Mouse (Mus musculus) forebrain, embryonic 14.5 days (tissue): Measurements from ENCODE around the gene Rnf113a2. TPM values are rescaled to one million over a fixed set of nuclear protein-coding genes. Genes with fewer than 3 reads are reported as not detected.

Source experiments
- ATAC-seq: fragments of 200-750 bp; cut with Nextera tagmentation; 2 replicates; pipeline ENCODE4 v1.8.0; 2017; ENCODE audit warnings: mild to moderate bottlenecking, moderate library complexity
- DNase-seq: peaks from one replicate; pipeline ENCODE4 v3.0.0-alpha.2; 2015; ENCODE audit warnings: low spot score
- H3K27ac ChIP-seq: fragments of 300-500 bp; sonication (generic); 2 replicates; pipeline ENCODE4 v1.5.1; 2014; ENCODE audit warnings: low read depth, mild to moderate bottlenecking, control low read depth, low read length, moderate library complexity
- H3K27me3 ChIP-seq: fragments of 300-500 bp; sonication (generic); replicated peaks from 2 replicates; pipeline ENCODE4 v1.6.1; 2014; ENCODE audit warnings: low read length, control low read depth, mixed read lengths; ENCODE audit not compliant: control insufficient read depth, insufficient read depth
- H3K36me3 ChIP-seq: fragments of 300-500 bp; sonication (generic); 2 replicates; pipeline ENCODE4 v1.6.1; 2014; ENCODE audit warnings: low read length, control low read depth; ENCODE audit not compliant: control insufficient read depth, insufficient read depth
- H3K4me1 ChIP-seq: fragments of 300-500 bp; sonication (generic); 2 replicates; pipeline ENCODE4 v1.6.1; 2014; ENCODE audit warnings: antibody characterized with exemption, low read length, control low read depth; ENCODE audit not compliant: control insufficient read depth, insufficient read depth
- H3K4me2 ChIP-seq: fragments of 300-500 bp; sonication (generic); 2 replicates; pipeline ENCODE4 v1.6.1; 2014; ENCODE audit warnings: mild to moderate bottlenecking, control low read depth, low read length
- H3K4me3 ChIP-seq: fragments of 300-500 bp; sonication (generic); 2 replicates; pipeline ENCODE4 v1.5.1; 2014; ENCODE audit warnings: low read depth, low read length, control low read depth
- H3K9ac ChIP-seq: fragments of 300-500 bp; sonication (generic); 2 replicates; pipeline ENCODE4 v1.6.1; 2014; ENCODE audit warnings: mild to moderate bottlenecking, low read length, control low read depth, moderate library complexity
- H3K9me3 ChIP-seq: fragments of 300-500 bp; sonication (generic); replicated peaks from 2 replicates; pipeline ENCODE4 v1.6.1; 2016; ENCODE audit warnings: low read length, control low read depth, mixed read lengths; ENCODE audit not compliant: control insufficient read depth
- WGBS: fragments of 180-500 bp; shearing (Covaris S2); extraction: QIAGEN DNeasy Blood & Tissue Kit; methylation state at CpG from one replicate; pipeline ENCODE4 v1.1.7; 2014; 5-methylcytosine and 5-hydroxymethylcytosine counted together
- polyA plus RNA-seq: library from polyadenylated mRNA; unstranded; fragments of >200 nt; fragmentation: Nextera tagmentation; extraction: Ambion mirVana; gene quantifications from 2 replicates; pipeline ENCODE4 v1.2.1, GENCODE M21; 2014

The Rnf113a2 gene
- polyA plus RNA-seq, 1 experiment from 2014 or later = 30.4 TPM

GRCm38 (mm10) chr12:84400653-84401052 lies 16.3 kb upstream of the Rnf113a2 start:
- Histone ChIP-seq H3K4me2 (no peak overlapping the region), H3K27ac (no peak overlapping the region), H3K4me1 (no peaks in the 10 kb centered on the region), H3K9me3 (no peaks in the 10 kb centered on the region), H3K9ac (no peak overlapping the region), H3K4me3 (no peak overlapping the region), H3K27me3 (no peaks in the 10 kb centered on the region), H3K36me3 (no peaks in the 10 kb centered on the region)
- DNase-seq = no peak
- WGBS = 74% methylated on average over 3 of the region's 3 CpGs
- ATAC-seq = no peak

- ATAC-seq (no peak), DNase-seq (no peak)
- WGBS = 84% methylated on average over 9 of the region's 9 CpGs
- Histone ChIP-seq H3K9ac (no peak overlapping the region), H3K27me3 (no peaks in the 10 kb centered on the region), H3K27ac (no peak overlapping the region), H3K4me1 (no peaks in the 10 kb centered on the region), H3K4me3 (no peak overlapping the region), H3K36me3 (no peaks in the 10 kb centered on the region), H3K4me2 (no peak overlapping the region), H3K9me3 (no peaks in the 10 kb centered on the region)
Measured at GRCm38 (mm10) chr12:84402923-84403322, 14.1 kb upstream of the Rnf113a2 start.

DNA sequence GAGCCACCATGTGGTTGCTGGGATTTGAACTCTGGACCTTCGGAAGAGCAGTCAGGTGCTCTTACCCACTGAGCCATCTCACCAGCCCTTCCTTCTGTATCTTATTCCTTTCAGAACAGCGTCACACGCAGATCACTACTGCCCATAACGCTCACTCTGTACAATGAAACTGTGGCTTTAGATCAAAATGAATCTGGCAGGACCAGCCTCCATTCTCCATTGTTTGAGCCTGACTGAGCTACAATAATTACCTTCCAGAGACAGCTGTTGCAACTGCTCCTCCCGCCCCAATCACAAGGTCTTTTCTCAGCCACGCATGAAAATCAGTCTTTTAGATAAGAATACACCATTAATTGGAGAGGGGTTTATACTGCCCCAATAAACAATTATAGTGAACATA lies 12.5 kb upstream of the Rnf113a2 start:
- no peak for ATAC-seq
- 48% methylated on average over 6 of the region's 6 CpGs for WGBS
- H3K4me1 ChIP-seq = no peaks in the 10 kb centered on the region
- no peak overlapping the region for H3K27ac ChIP-seq
- no peak overlapping the region for H3K9ac ChIP-seq
- no peak overlapping the region for H3K4me2 ChIP-seq
- H3K36me3 ChIP-seq = no peaks in the 10 kb centered on the region
- H3K9me3 ChIP-seq = no peaks in the 10 kb centered on the region
- peak; percentile 5 for DNase-seq
- H3K4me3 ChIP-seq = no peak overlapping the region
- no peaks in the 10 kb centered on the region for H3K27me3 ChIP-seq

DNA sequence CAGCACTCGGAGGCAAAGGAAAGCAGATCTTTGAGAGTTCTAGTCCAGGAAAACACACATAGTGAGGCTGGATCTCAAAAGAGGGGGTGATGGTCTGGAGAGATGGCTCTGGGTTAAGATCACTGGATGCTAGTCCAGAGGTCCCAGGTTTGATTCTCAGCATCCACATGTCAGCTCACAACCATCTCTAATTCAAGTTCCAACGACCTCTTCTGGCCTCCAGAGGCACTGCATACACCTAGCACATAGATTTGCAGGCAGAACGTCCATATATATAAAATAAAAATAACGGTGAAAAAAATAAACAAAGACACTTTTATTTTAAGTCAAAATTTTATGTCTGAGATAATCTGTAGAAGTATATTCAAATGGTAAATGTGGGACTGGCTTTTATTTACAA lies 9.7 kb upstream of the Rnf113a2 start:
- H3K4me3 ChIP-seq = no peak overlapping the region
- H3K27me3 ChIP-seq = no peaks in the 10 kb centered on the region
- H3K9me3 ChIP-seq = no peaks in the 10 kb centered on the region
- no peaks in the 10 kb centered on the region for H3K4me1 ChIP-seq
- WGBS = 59% methylated on average over 4 of the region's 4 CpGs
- no peak overlapping the region for H3K9ac ChIP-seq
- no peak overlapping the region for H3K27ac ChIP-seq
- no peak for DNase-seq
- ATAC-seq = no peak
- H3K36me3 ChIP-seq = no peaks in the 10 kb centered on the region
- no peak overlapping the region for H3K4me2 ChIP-seq

GRCm38 (mm10) chr12:84407874-84408818 lies 8.8 kb upstream of the Rnf113a2 start:
- peak; percentile 39 for DNase-seq
- Histone ChIP-seq H3K4me2 (peak overlapping the region; percentile 93), H3K4me3 (peak overlapping the region; percentile 75), H3K36me3 (no peaks in the 10 kb centered on the region), H3K9ac (peak overlapping the region; percentile 83), H3K27ac (peak overlapping the region; percentile 71), H3K4me1 (no peaks in the 10 kb centered on the region), H3K9me3 (no peaks in the 10 kb centered on the region), H3K27me3 (no peaks in the 10 kb centered on the region)
- ATAC-seq = peak; percentile 79
- 1% methylated on average over 49 of the region's 52 CpGs for WGBS

GRCm38 (mm10) chr12:84408819-84409507 lies 8.0 kb upstream of the Rnf113a2 start, which contains the start of the genes Entpd5 and Bbof1:
Entpd5 (minus strand) TSS chr12:84409029.
Bbof1 (plus strand) TSS chr12:84409071.
- ATAC-seq = peak; percentile 95

DNA sequence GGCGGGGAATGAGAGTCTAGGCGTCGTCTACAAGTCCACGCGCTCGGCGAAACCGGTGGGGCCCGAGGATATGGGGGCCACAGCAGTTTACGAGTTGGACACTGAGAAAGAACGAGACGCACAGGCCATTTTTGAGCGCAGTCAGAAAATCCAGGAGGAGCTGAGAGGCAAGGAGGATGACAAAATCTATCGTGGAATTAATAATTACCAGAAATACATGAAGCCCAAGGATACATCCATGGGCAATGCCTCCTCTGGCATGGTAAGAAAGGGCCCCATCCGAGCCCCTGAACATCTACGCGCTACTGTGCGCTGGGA lies 568 bp downstream of the Rnf113a2 start:
- peaks cover 4% of the 10 kb centered on the region for H3K4me1 ChIP-seq
- no peak for DNase-seq
- H3K27ac ChIP-seq = peak overlapping the region; percentile 56; the same call in 1 of the 2 replicates
- peak overlapping the region; percentile 64 for H3K9ac ChIP-seq
- peak overlapping the region; percentile 52 for H3K4me3 ChIP-seq
- 0 out of 2 replicates have a peak, but pooled peaks have one; percentile 6 for ATAC-seq
- no peaks in the 10 kb centered on the region for H3K36me3 ChIP-seq
- H3K27me3 ChIP-seq = no peaks in the 10 kb centered on the region
- 42% methylated on average over 18 of the region's 18 CpGs for WGBS
- H3K4me2 ChIP-seq = peak overlapping the region; percentile 63
- H3K9me3 ChIP-seq = no peaks in the 10 kb centered on the region; the same call in 1 of the 2 replicates

More at GRCm38 (mm10) chr12:84408819-84409507, 8.0 kb upstream of the Rnf113a2 start, which contains the start of the genes Entpd5 and Bbof1:
- Histone ChIP-seq H3K9me3 (no peaks in the 10 kb centered on the region), H3K4me1 (no peaks in the 10 kb centered on the region), H3K9ac (peak within 1 kb of the TSS; percentile 83), H3K36me3 (no peaks in the 10 kb centered on the region), H3K4me2 (peak within 1 kb of the TSS; percentile 93), H3K27ac (peak within 1 kb of the TSS; percentile 71), H3K27me3 (no peaks in the 10 kb centered on the region), H3K4me3 (peak within 1 kb of the TSS; percentile 75)
- peak; percentile 91 for DNase-seq
- 1% methylated on average over 63 of the region's 63 CpGs for WGBS

- 58% methylated on average over 3 of the region's 3 CpGs for WGBS
- H3K4me2 ChIP-seq = no peak overlapping the region
Measured at GRCm38 (mm10) chr12:84423990-84424389, 7.0 kb downstream of the Rnf113a2 start.

More at GRCm38 (mm10) chr12:84423990-84424389, 7.0 kb downstream of the Rnf113a2 start:
- Histone ChIP-seq H3K9ac (no peak overlapping the region), H3K36me3 (no peaks in the 10 kb centered on the region), H3K27me3 (no peaks in the 10 kb centered on the region), H3K9me3 (no peaks in the 10 kb centered on the region), H3K4me3 (no peak overlapping the region), H3K4me1 (no peaks in the 10 kb centered on the region), H3K27ac (no peak overlapping the region)
- DNase-seq = no peak
- no peak for ATAC-seq
